Mouse (Mus musculus): ENCODE results near the gene Rab11fip3. TPM values are rescaled to one million over a fixed set of nuclear protein-coding genes. Genes with fewer than 3 reads are reported as not detected.

The Rab11fip3 gene
- total and polyA plus RNA-seq, 3 experiments = 3.0 to 13.9 (median 9.3) TPM

GRCm38 (mm10) chr17:25943769-25944168 is 125.6 kb downstream of the Rab11fip3 start:
- Histone ChIP-seq H3K36me3 (replicated peaks) (peaks cover 20% of the 10 kb centered on the region), H3K4me1 (ENCODE audit: insufficient read depth, low read depth, low read length) (peaks cover 82% of the 10 kb centered on the region), H3K4me3 (ENCODE audit: low read depth, low read length) (peak overlapping the region; percentile 90; the same call in 1 of the 2 replicates), H3K9me3 (replicated peaks) (no peaks in the 10 kb centered on the region), H3K27me3 (ENCODE audit: insufficient read depth, low read length) (no peaks in the 10 kb centered on the region; the same call in 1 of the 2 replicates)
- DNase-seq (ENCODE audit: low spot score) (no peak), ATAC-seq (ENCODE audit: extremely low read depth, insufficient number of reproducible peaks, low FRiP score, poor library complexity, severe bottlenecking) (no peak)
- TF ChIP-seq POLR2AphosphoS5 (IDR thresholded peaks at IDR 0.05; ENCODE audit: insufficient replicate concordance, low read depth, low read length) (no peak), GATA2 (IDR thresholded peaks at IDR 0.05; ENCODE audit: borderline replicate concordance, low read depth, low read length) (no peak), GATA1 (IDR thresholded peaks at IDR 0.05; ENCODE audit: borderline replicate concordance, low read length) (no peak), TAL1 (conservative IDR thresholded peaks at IDR 0.05; ENCODE audit: low read depth, low read length) (no peak), CTCF (IDR thresholded peaks at IDR 0.05; ENCODE audit: low read depth, low read length) (no peak)

- ATAC-seq (ENCODE audit: extremely low read depth, insufficient number of reproducible peaks, low FRiP score, poor library complexity, severe bottlenecking) (no peak), DNase-seq (ENCODE audit: low spot score) (no peak)
- Histone ChIP-seq H3K4me1 (ENCODE audit: insufficient read depth, low read depth, low read length) (peaks cover 83% of the 10 kb centered on the region), H3K4me3 (ENCODE audit: low read depth, low read length) (peak overlapping the region; percentile 90; the same call in 1 of the 2 replicates), H3K9me3 (replicated peaks) (no peaks in the 10 kb centered on the region), H3K36me3 (replicated peaks) (peaks cover 24% of the 10 kb centered on the region), H3K27me3 (ENCODE audit: insufficient read depth, low read length) (no peaks in the 10 kb centered on the region)
- TF ChIP-seq CTCF (IDR thresholded peaks at IDR 0.05; ENCODE audit: low read depth, low read length) = no peak
- TF ChIP-seq TAL1 (conservative IDR thresholded peaks at IDR 0.05; ENCODE audit: low read depth, low read length) = no peak
- no peak for TF ChIP-seq POLR2AphosphoS5 (IDR thresholded peaks at IDR 0.05; ENCODE audit: insufficient replicate concordance, low read depth, low read length)
- no peak for TF ChIP-seq GATA2 (IDR thresholded peaks at IDR 0.05; ENCODE audit: borderline replicate concordance, low read depth, low read length)
- no peak for TF ChIP-seq GATA1 (IDR thresholded peaks at IDR 0.05; ENCODE audit: borderline replicate concordance, low read length)
These were observed 126.1 kb downstream of the Rab11fip3 start for GRCm38 (mm10) chr17:25943221-25943620.

- peak; percentile 83 for DNase-seq (ENCODE audit: low spot score)
- Histone ChIP-seq H3K4me1 (ENCODE audit: insufficient read depth, low read depth, low read length) (peaks cover 79% of the 10 kb centered on the region), H3K4me3 (ENCODE audit: low read depth, low read length) (peak overlapping the region; percentile 90)
These were observed 126.7 kb downstream of the Rab11fip3 start for GRCm38 (mm10) chr17:25942597-25943151.

GRCm38 (mm10) chr17:25941511-25942241 is 127.7 kb downstream of the Rab11fip3 start:
- ATAC-seq (ENCODE audit: extremely low read depth, insufficient number of reproducible peaks, low FRiP score, poor library complexity, severe bottlenecking) (no peak), DNase-seq (ENCODE audit: low spot score) (peak; percentile 74)

More at GRCm38 (mm10) chr17:25942597-25943151, 126.7 kb downstream of the Rab11fip3 start:
- H3K27me3 ChIP-seq (ENCODE audit: insufficient read depth, low read length) = no peaks in the 10 kb centered on the region
- TF ChIP-seq GATA1 (IDR thresholded peaks at IDR 0.05; ENCODE audit: borderline replicate concordance, low read length) = no peak
- TF ChIP-seq TAL1 (conservative IDR thresholded peaks at IDR 0.05; ENCODE audit: low read depth, low read length) = peak; percentile 85
- TF ChIP-seq POLR2AphosphoS5 (IDR thresholded peaks at IDR 0.05; ENCODE audit: insufficient replicate concordance, low read depth, low read length) = no peak
- no peak for TF ChIP-seq GATA2 (IDR thresholded peaks at IDR 0.05; ENCODE audit: borderline replicate concordance, low read depth, low read length)
- TF ChIP-seq CTCF (IDR thresholded peaks at IDR 0.05; ENCODE audit: low read depth, low read length) = no peak
- peaks cover 30% of the 10 kb centered on the region for H3K36me3 ChIP-seq (replicated peaks)
- no peaks in the 10 kb centered on the region for H3K9me3 ChIP-seq (replicated peaks)
- ATAC-seq (ENCODE audit: extremely low read depth, insufficient number of reproducible peaks, low FRiP score, poor library complexity, severe bottlenecking) = peak; percentile 82

More at GRCm38 (mm10) chr17:25941511-25942241, 127.7 kb downstream of the Rab11fip3 start:
- Histone ChIP-seq H3K4me3 (ENCODE audit: low read depth, low read length) (peak overlapping the region; percentile 90), H3K36me3 (replicated peaks) (peaks cover 40% of the 10 kb centered on the region), H3K9me3 (replicated peaks) (no peaks in the 10 kb centered on the region), H3K4me1 (ENCODE audit: insufficient read depth, low read depth, low read length) (peaks cover 80% of the 10 kb centered on the region), H3K27me3 (ENCODE audit: insufficient read depth, low read length) (no peaks in the 10 kb centered on the region)
- TF ChIP-seq CTCF (IDR thresholded peaks at IDR 0.05; ENCODE audit: low read depth, low read length) (no peak), GATA1 (IDR thresholded peaks at IDR 0.05; ENCODE audit: borderline replicate concordance, low read length) (no peak), POLR2AphosphoS5 (IDR thresholded peaks at IDR 0.05; ENCODE audit: insufficient replicate concordance, low read depth, low read length) (no peak), TAL1 (conservative IDR thresholded peaks at IDR 0.05; ENCODE audit: low read depth, low read length) (no peak), GATA2 (IDR thresholded peaks at IDR 0.05; ENCODE audit: borderline replicate concordance, low read depth, low read length) (no peak)

Other genes starting within 250 kb of the Rab11fip3 start
Only the 20 nearest of the 25 such genes appear.
- 31.2 and 41.2 TPM in 2 replicates for gene Rhot2, start 224.7 kb downstream of the Rab11fip3 start, total RNA-seq (2014; fragmentation: Nextera tagmentation)
- 17.7 and 20.0 TPM in 2 replicates for gene Rhot2, start 224.7 kb downstream of the Rab11fip3 start, total RNA-seq (2017)
- 142 and 151 TPM in 2 replicates for gene Rhot2, start 224.7 kb downstream of the Rab11fip3 start, polyA plus RNA-seq (2012)
- 14.6 and 42.2 TPM in 2 replicates for gene Wdr90, start 208.1 kb downstream of the Rab11fip3 start, total RNA-seq (2014; fragmentation: Nextera tagmentation)
- gene Wdr90, start 208.1 kb downstream of the Rab11fip3 start, total RNA-seq (2017) = 11.8 and 14.2 TPM in 2 replicates
- gene Wdr90, start 208.1 kb downstream of the Rab11fip3 start, polyA plus RNA-seq (2012) = 9.0 and 17.0 TPM in 2 replicates
- gene Mcrip2, start 200.8 kb downstream of the Rab11fip3 start, total RNA-seq (2014; fragmentation: Nextera tagmentation) = 8.2 and 8.7 TPM in 2 replicates
- gene Mcrip2, start 200.8 kb downstream of the Rab11fip3 start, total RNA-seq (2017) = 4.4 and 9.4 TPM in 2 replicates
- gene Mcrip2, start 200.8 kb downstream of the Rab11fip3 start, polyA plus RNA-seq (2012) = 77.6 and 103 TPM in 2 replicates
- gene Mettl26, start 194.5 kb downstream of the Rab11fip3 start, total RNA-seq (2014; fragmentation: Nextera tagmentation) = 13.9 and 19.0 TPM in 2 replicates
- 12.4 and 16.7 TPM in 2 replicates for gene Mettl26, start 194.5 kb downstream of the Rab11fip3 start, total RNA-seq (2017)
- 30.2 and 34.4 TPM in 2 replicates for gene Mettl26, start 194.5 kb downstream of the Rab11fip3 start, polyA plus RNA-seq (2012)
- 1.1 and 1.4 TPM in 2 replicates for gene Wfikkn1, start 188.7 kb downstream of the Rab11fip3 start, total RNA-seq (2014; fragmentation: Nextera tagmentation)
- gene Wfikkn1, start 188.7 kb downstream of the Rab11fip3 start, total RNA-seq (2017) = 0.55 and 0.58 TPM in 2 replicates
- 0.51 and 0.57 TPM in 2 replicates for gene Wfikkn1, start 188.7 kb downstream of the Rab11fip3 start, polyA plus RNA-seq (2012)
- gene Rab40c, start 149.8 kb downstream of the Rab11fip3 start, total RNA-seq (2014; fragmentation: Nextera tagmentation) = 9.1 and 10.8 TPM in 2 replicates
- gene Rab40c, start 149.8 kb downstream of the Rab11fip3 start, total RNA-seq (2017) = 4.2 and 9.3 TPM in 2 replicates
- 12.4 and 13.5 TPM in 2 replicates for gene Rab40c, start 149.8 kb downstream of the Rab11fip3 start, polyA plus RNA-seq (2012)
- 116 and 431 TPM in 2 replicates for gene Pigq, start 124.6 kb downstream of the Rab11fip3 start, total RNA-seq (2014; fragmentation: Nextera tagmentation)
- gene Pigq, start 124.6 kb downstream of the Rab11fip3 start, total RNA-seq (2017) = 41.4 and 42.1 TPM in 2 replicates
- gene Pigq, start 124.6 kb downstream of the Rab11fip3 start, polyA plus RNA-seq (2012) = 81.8 and 136 TPM in 2 replicates
- 0.38 and 1.7 TPM in 2 replicates for gene Nhlrc4, start 124.6 kb downstream of the Rab11fip3 start, total RNA-seq (2014; fragmentation: Nextera tagmentation)
- gene Nhlrc4, start 124.6 kb downstream of the Rab11fip3 start, total RNA-seq (2017) = 0.33 TPM in 1 of 2 replicates, not detected in the other
- gene Nhlrc4, start 124.6 kb downstream of the Rab11fip3 start, polyA plus RNA-seq (2012) = 1.1 and 2.7 TPM in 2 replicates
- gene A930017K11Rik, start 117.0 kb downstream of the Rab11fip3 start, total RNA-seq (2014; fragmentation: Nextera tagmentation) = not detected in 2 replicates
- gene A930017K11Rik, start 117.0 kb downstream of the Rab11fip3 start, total RNA-seq (2017) = 0.06 TPM in 1 of 2 replicates, not detected in the other
- 0.03 and 0.07 TPM in 2 replicates for gene A930017K11Rik, start 117.0 kb downstream of the Rab11fip3 start, polyA plus RNA-seq (2012)
- 14.6 and 17.3 TPM in 2 replicates for gene Capn15, start 83.8 kb downstream of the Rab11fip3 start, total RNA-seq (2014; fragmentation: Nextera tagmentation)
- 2.8 and 3.2 TPM in 2 replicates for gene Capn15, start 83.8 kb downstream of the Rab11fip3 start, total RNA-seq (2017)
- 41.6 and 47.8 TPM in 2 replicates for gene Capn15, start 83.8 kb downstream of the Rab11fip3 start, polyA plus RNA-seq (2012)
- gene Decr2, start 20.8 kb upstream of the Rab11fip3 start, total RNA-seq (2014; fragmentation: Nextera tagmentation) = 6.4 and 19.1 TPM in 2 replicates
- gene Decr2, start 20.8 kb upstream of the Rab11fip3 start, total RNA-seq (2017) = 7.6 and 8.8 TPM in 2 replicates
- 0.18 and 0.34 TPM in 2 replicates for gene Decr2, start 20.8 kb upstream of the Rab11fip3 start, polyA plus RNA-seq (2012)
- gene Nme4, start 26.0 kb upstream of the Rab11fip3 start, total RNA-seq (2014; fragmentation: Nextera tagmentation) = 23.3 and 25.2 TPM in 2 replicates
- gene Nme4, start 26.0 kb upstream of the Rab11fip3 start, total RNA-seq (2017) = 48.5 and 68.1 TPM in 2 replicates
- gene Nme4, start 26.0 kb upstream of the Rab11fip3 start, polyA plus RNA-seq (2012) = 118 and 139 TPM in 2 replicates
- 2.3 and 3.0 TPM in 2 replicates for gene Tmem8, start 43.7 kb upstream of the Rab11fip3 start, total RNA-seq (2014; fragmentation: Nextera tagmentation)
- 6.4 and 7.8 TPM in 2 replicates for gene Tmem8, start 43.7 kb upstream of the Rab11fip3 start, total RNA-seq (2017)
- gene Tmem8, start 43.7 kb upstream of the Rab11fip3 start, polyA plus RNA-seq (2012) = 3.4 and 3.5 TPM in 2 replicates
- gene Mrpl28, start 53.9 kb upstream of the Rab11fip3 start, total RNA-seq (2014; fragmentation: Nextera tagmentation) = 25.6 and 40.2 TPM in 2 replicates
- 55.7 and 77.6 TPM in 2 replicates for gene Mrpl28, start 53.9 kb upstream of the Rab11fip3 start, total RNA-seq (2017)
- 326 and 332 TPM in 2 replicates for gene Mrpl28, start 53.9 kb upstream of the Rab11fip3 start, polyA plus RNA-seq (2012)
- 60.4 and 87.3 TPM in 2 replicates for gene Axin1, start 69.1 kb upstream of the Rab11fip3 start, total RNA-seq (2014; fragmentation: Nextera tagmentation)
- gene Axin1, start 69.1 kb upstream of the Rab11fip3 start, total RNA-seq (2017) = 84.9 and 96.7 TPM in 2 replicates
- 43.4 and 45.5 TPM in 2 replicates for gene Axin1, start 69.1 kb upstream of the Rab11fip3 start, polyA plus RNA-seq (2012)
- gene Pdia2, start 129.5 kb upstream of the Rab11fip3 start, total RNA-seq (2014; fragmentation: Nextera tagmentation) = 1.6 and 2.0 TPM in 2 replicates
- gene Pdia2, start 129.5 kb upstream of the Rab11fip3 start, total RNA-seq (2017) = 0.11 and 1.0 TPM in 2 replicates
- 0.65 and 0.74 TPM in 2 replicates for gene Pdia2, start 129.5 kb upstream of the Rab11fip3 start, polyA plus RNA-seq (2012)
- gene Rgs11, start 133.4 kb upstream of the Rab11fip3 start, total RNA-seq (2014; fragmentation: Nextera tagmentation) = 21.2 and 37.9 TPM in 2 replicates
- 14.7 and 18.4 TPM in 2 replicates for gene Rgs11, start 133.4 kb upstream of the Rab11fip3 start, total RNA-seq (2017)
- 29.5 and 34.9 TPM in 2 replicates for gene Rgs11, start 133.4 kb upstream of the Rab11fip3 start, polyA plus RNA-seq (2012)
- 4.4 and 6.2 TPM in 2 replicates for gene Arhgdig, start 138.2 kb upstream of the Rab11fip3 start, total RNA-seq (2014; fragmentation: Nextera tagmentation)
- gene Arhgdig, start 138.2 kb upstream of the Rab11fip3 start, total RNA-seq (2017) = 5.2 and 5.7 TPM in 2 replicates
- 17.6 and 21.5 TPM in 2 replicates for gene Arhgdig, start 138.2 kb upstream of the Rab11fip3 start, polyA plus RNA-seq (2012)
- 5.5 and 7.0 TPM in 2 replicates for gene Fam234a, start 174.7 kb upstream of the Rab11fip3 start, total RNA-seq (2014; fragmentation: Nextera tagmentation)
- 3.0 and 3.2 TPM in 2 replicates for gene Fam234a, start 174.7 kb upstream of the Rab11fip3 start, total RNA-seq (2017)
- gene Fam234a, start 174.7 kb upstream of the Rab11fip3 start, polyA plus RNA-seq (2012) = 2.9 and 4.2 TPM in 2 replicates
- 85.2 and 96.8 TPM in 2 replicates for gene Luc7l, start 183.3 kb upstream of the Rab11fip3 start, total RNA-seq (2014; fragmentation: Nextera tagmentation)
- 85.3 and 85.9 TPM in 2 replicates for gene Luc7l, start 183.3 kb upstream of the Rab11fip3 start, total RNA-seq (2017)
- gene Luc7l, start 183.3 kb upstream of the Rab11fip3 start, polyA plus RNA-seq (2012) = 40.9 and 45.0 TPM in 2 replicates